Mouse (Mus musculus) frontal cortex, postnatal 10 days (tissue): Measurements from ENCODE around the gene Ston1.

Source experiments
- DNase-seq, 2 experiments: peaks; one replicate each; pipeline ENCODE4 v3.0.0; 2022; ENCODE audit warnings: low spot score in 2 of 2, mixed read lengths in 1 of 2

Ston1 gene

GRCm38 (mm10) chr17:88587371-88587770 lies 10.1 kb upstream of the Ston1 start:
- DNase-seq, result no peak

- no peak for DNase-seq
These were observed 9.3 kb upstream of the Ston1 start for GRCm38 (mm10) chr17:88588228-88588627.

- DNase-seq, result no peak
These were observed 7.2 kb upstream of the Ston1 start for GRCm38 (mm10) chr17:88590251-88590650.

GRCm38 (mm10) chr17:88595071-88595470 lies 2.4 kb upstream of the Ston1 start:
- DNase-seq, result no peak

- DNase-seq, result no peak
These were observed 1.4 kb upstream of the Ston1 start for GRCm38 (mm10) chr17:88596068-88596467.

- peak in 1 of 2 experiments; percentile 75 for DNase-seq
These were observed 801 bp upstream of the Ston1 start for GRCm38 (mm10) chr17:88596544-88597221.

- DNase-seq, result no peak
These were observed 554 bp downstream of the Ston1 start for GRCm38 (mm10) chr17:88598056-88598420.

- DNase-seq, result no peak
These were observed 1.3 kb downstream of the Ston1 start for GRCm38 (mm10) chr17:88598570-88599368.

- DNase-seq, result no peak
These were observed 3.1 kb downstream of the Ston1 start for GRCm38 (mm10) chr17:88600492-88601026.

- DNase-seq, result no peak
These were observed 6.5 kb downstream of the Ston1 start for GRCm38 (mm10) chr17:88603943-88604342.

- DNase-seq, result no peak
These were observed 8.6 kb downstream of the Ston1 start for GRCm38 (mm10) chr17:88606056-88606455.

- no peak for DNase-seq
These were observed 11.9 kb downstream of the Ston1 start for GRCm38 (mm10) chr17:88609361-88609760.

- no peak for DNase-seq
These were observed 13.6 kb downstream of the Ston1 start for GRCm38 (mm10) chr17:88611057-88611456.

- DNase-seq, result no peak
These were observed 15.7 kb downstream of the Ston1 start for GRCm38 (mm10) chr17:88613172-88613571.

GRCm38 (mm10) chr17:88613721-88614120 lies 16.2 kb downstream of the Ston1 start:
- no peak for DNase-seq

- no peak for DNase-seq
These were observed 16.8 kb downstream of the Ston1 start for GRCm38 (mm10) chr17:88614234-88614633.

- DNase-seq, result no peak
These were observed 17.2 kb downstream of the Ston1 start for GRCm38 (mm10) chr17:88614733-88615132.

- DNase-seq, result no peak
These were observed 18.1 kb downstream of the Ston1 start for GRCm38 (mm10) chr17:88615492-88616155.

- DNase-seq, result no peak
These were observed 23.5 kb downstream of the Ston1 start for GRCm38 (mm10) chr17:88620935-88621334.

- no peak for DNase-seq
These were observed 23.9 kb downstream of the Ston1 start for GRCm38 (mm10) chr17:88621374-88621773.

GRCm38 (mm10) chr17:88622711-88623110 lies 25.2 kb downstream of the Ston1 start:
- DNase-seq, result no peak

GRCm38 (mm10) chr17:88624386-88624785 lies 26.9 kb downstream of the Ston1 start:
- DNase-seq, result no peak
